Mouse (Mus musculus): ENCODE results near the gene Fam83g. TPM values are rescaled to one million over a fixed set of nuclear protein-coding genes. Genes with fewer than 3 reads are reported as not detected.

Fam83g gene
- polyA plus RNA-seq, 1 experiment, result not detected

- no peaks in the 10 kb centered on the region for H3K36me3 ChIP-seq (ENCODE audit: control insufficient read depth, insufficient read depth)
- H3K79me3 ChIP-seq (ENCODE audit: low read depth), result no peaks in the 10 kb centered on the region
- no peak overlapping the region for H3ac ChIP-seq (ENCODE audit: control insufficient read depth, insufficient read length, low read depth)
- H3K4me3 ChIP-seq (ENCODE audit: insufficient read depth, poor library complexity, severe bottlenecking), result no peak overlapping the region
- H3K27me3 ChIP-seq (ENCODE audit: control insufficient read depth, insufficient read depth, insufficient read length), result no peaks in the 10 kb centered on the region
- H3K79me2 ChIP-seq (ENCODE audit: control insufficient read depth, insufficient read depth), result no peaks in the 10 kb centered on the region
- TF ChIP-seq MAX (IDR thresholded peaks at IDR 0.05) (no peak), CEBPB (IDR thresholded peaks at IDR 0.05; ENCODE audit: low read depth) (no peak), MYOG (IDR thresholded peaks at IDR 0.05; ENCODE audit: control insufficient read depth, extremely low read depth, insufficient read length) (no peak), CTCF (IDR thresholded peaks at IDR 0.05; ENCODE audit: control insufficient read depth, insufficient read depth, insufficient read length) (no peak), MYOD1 (IDR thresholded peaks at IDR 0.05; ENCODE audit: control insufficient read depth, insufficient read length, low read depth) (no peak), FOSL1 (IDR thresholded peaks at IDR 0.05; ENCODE audit: insufficient read depth, low read length, poor library complexity, severe bottlenecking) (no peak), USF1 (IDR thresholded peaks at IDR 0.05; ENCODE audit: low read depth) (no peak)
Observed at GRCm38 (mm10) chr11:61649163-61649580, 34.7 kb upstream of the Fam83g start.

- H3ac ChIP-seq (ENCODE audit: control insufficient read depth, insufficient read length, low read depth), result no peak overlapping the region
- no peaks in the 10 kb centered on the region for H3K79me3 ChIP-seq (ENCODE audit: low read depth)
- no peaks in the 10 kb centered on the region for H3K36me3 ChIP-seq (ENCODE audit: control insufficient read depth, insufficient read depth)
- no peak overlapping the region for H3K4me3 ChIP-seq (ENCODE audit: insufficient read depth, poor library complexity, severe bottlenecking)
- no peaks in the 10 kb centered on the region for H3K27me3 ChIP-seq (ENCODE audit: control insufficient read depth, insufficient read depth, insufficient read length)
- no peaks in the 10 kb centered on the region for H3K79me2 ChIP-seq (ENCODE audit: control insufficient read depth, insufficient read depth)
- TF ChIP-seq MAX (IDR thresholded peaks at IDR 0.05) (no peak), CTCF (IDR thresholded peaks at IDR 0.05; ENCODE audit: control insufficient read depth, insufficient read depth, insufficient read length) (no peak), FOSL1 (IDR thresholded peaks at IDR 0.05; ENCODE audit: insufficient read depth, low read length, poor library complexity, severe bottlenecking) (no peak), MYOG (IDR thresholded peaks at IDR 0.05; ENCODE audit: control insufficient read depth, extremely low read depth, insufficient read length) (no peak), CEBPB (IDR thresholded peaks at IDR 0.05; ENCODE audit: low read depth) (no peak), MYOD1 (IDR thresholded peaks at IDR 0.05; ENCODE audit: control insufficient read depth, insufficient read length, low read depth) (no peak), USF1 (IDR thresholded peaks at IDR 0.05; ENCODE audit: low read depth) (no peak)
Observed at GRCm38 (mm10) chr11:61649626-61650025, 34.3 kb upstream of the Fam83g start.

- TF ChIP-seq MAX (IDR thresholded peaks at IDR 0.05) (no peak), CEBPB (IDR thresholded peaks at IDR 0.05; ENCODE audit: low read depth) (no peak), MYOG (IDR thresholded peaks at IDR 0.05; ENCODE audit: control insufficient read depth, extremely low read depth, insufficient read length) (no peak), MYOD1 (IDR thresholded peaks at IDR 0.05; ENCODE audit: control insufficient read depth, insufficient read length, low read depth) (no peak), CTCF (IDR thresholded peaks at IDR 0.05; ENCODE audit: control insufficient read depth, insufficient read depth, insufficient read length) (no peak), USF1 (IDR thresholded peaks at IDR 0.05; ENCODE audit: low read depth) (no peak), FOSL1 (IDR thresholded peaks at IDR 0.05; ENCODE audit: insufficient read depth, low read length, poor library complexity, severe bottlenecking) (no peak)
- Histone ChIP-seq H3ac (ENCODE audit: control insufficient read depth, insufficient read length, low read depth) (no peak overlapping the region), H3K36me3 (ENCODE audit: control insufficient read depth, insufficient read depth) (no peaks in the 10 kb centered on the region)
Observed at GRCm38 (mm10) chr11:61650470-61651265, 33.2 kb upstream of the Fam83g start.

GRCm38 (mm10) chr11:61652216-61652615, 31.7 kb upstream of the Fam83g start:
- H3K27me3 ChIP-seq (ENCODE audit: control insufficient read depth, insufficient read depth, insufficient read length), result no peaks in the 10 kb centered on the region

More at GRCm38 (mm10) chr11:61650470-61651265, 33.2 kb upstream of the Fam83g start:
- Histone ChIP-seq H3K4me3 (ENCODE audit: insufficient read depth, poor library complexity, severe bottlenecking) (no peak overlapping the region), H3K79me3 (ENCODE audit: low read depth) (no peaks in the 10 kb centered on the region), H3K79me2 (ENCODE audit: control insufficient read depth, insufficient read depth) (no peaks in the 10 kb centered on the region), H3K27me3 (ENCODE audit: control insufficient read depth, insufficient read depth, insufficient read length) (no peaks in the 10 kb centered on the region)

GRCm38 (mm10) chr11:61652686-61653447, 31.0 kb upstream of the Fam83g start, which contains the start of gene Grap:
Gene Grap (plus strand): TSS chr11:61653265.
- no peaks in the 10 kb centered on the region for H3K27me3 ChIP-seq (ENCODE audit: control insufficient read depth, insufficient read depth, insufficient read length)
- no peaks in the 10 kb centered on the region for H3K36me3 ChIP-seq (ENCODE audit: control insufficient read depth, insufficient read depth)
- H3K4me3 ChIP-seq (ENCODE audit: insufficient read depth, poor library complexity, severe bottlenecking), result no peak within 1 kb of the TSS
- H3ac ChIP-seq (ENCODE audit: control insufficient read depth, insufficient read length, low read depth), result no peak within 1 kb of the TSS
- H3K79me2 ChIP-seq (ENCODE audit: control insufficient read depth, insufficient read depth), result no peaks in the 10 kb centered on the region
- TF ChIP-seq FOSL1 (IDR thresholded peaks at IDR 0.05; ENCODE audit: insufficient read depth, low read length, poor library complexity, severe bottlenecking), result no peak
- no peaks in the 10 kb centered on the region for H3K79me3 ChIP-seq (ENCODE audit: low read depth)

More at GRCm38 (mm10) chr11:61652216-61652615, 31.7 kb upstream of the Fam83g start:
- Histone ChIP-seq H3K36me3 (ENCODE audit: control insufficient read depth, insufficient read depth) (no peaks in the 10 kb centered on the region), H3K79me2 (ENCODE audit: control insufficient read depth, insufficient read depth) (no peaks in the 10 kb centered on the region), H3K4me3 (ENCODE audit: insufficient read depth, poor library complexity, severe bottlenecking) (no peak overlapping the region), H3ac (ENCODE audit: control insufficient read depth, insufficient read length, low read depth) (no peak overlapping the region), H3K79me3 (ENCODE audit: low read depth) (no peaks in the 10 kb centered on the region)
- no peak for TF ChIP-seq MYOG (IDR thresholded peaks at IDR 0.05; ENCODE audit: control insufficient read depth, extremely low read depth, insufficient read length)

All from C2C12 (cell line).